Mouse (Mus musculus) heart, postnatal 36 days (tissue): ENCODE results near the gene Fbxl17. TPM values are rescaled to one million over a fixed set of nuclear protein-coding genes. Genes with fewer than 3 reads are reported as not detected.
A peak's percentile ranks its signal among the peaks of the same experiment; 100 is the strongest.

Experiments
- DNase-seq, 2 experiments: peaks; one replicate each; pipeline ENCODE4 v3.0.0; 2021 to 2022
- intact Hi-C: fragments of 180-260 bp; cut with DNase I; formaldehyde crosslinking; loops from one replicate; pipeline ENCODE4 v1.15.1; 2025
- total RNA-seq, 2 experiments: library from RNA; stranded (reverse); gene quantifications; 2 replicates each; pipeline ENCODE4 v1.2.3; 2021

Gene Fbxl17
- total RNA-seq, 2 experiments from 2014 or later: 22.8 to 27.0 TPM

- intact Hi-C loops: no loop called here
- DNase-seq: no peak
These were observed 148.8 kb downstream of the Fbxl17 start for GRCm38 (mm10) chr17:63350876-63351509.

- no peak for DNase-seq
- intact Hi-C loops: loop anchor here (5.0 kb wide), 1 partner anchor 43 kb away; no protein-coding TSS in a partner anchor
These were observed 155.7 kb downstream of the Fbxl17 start for GRCm38 (mm10) chr17:63344101-63344500.

DNA sequence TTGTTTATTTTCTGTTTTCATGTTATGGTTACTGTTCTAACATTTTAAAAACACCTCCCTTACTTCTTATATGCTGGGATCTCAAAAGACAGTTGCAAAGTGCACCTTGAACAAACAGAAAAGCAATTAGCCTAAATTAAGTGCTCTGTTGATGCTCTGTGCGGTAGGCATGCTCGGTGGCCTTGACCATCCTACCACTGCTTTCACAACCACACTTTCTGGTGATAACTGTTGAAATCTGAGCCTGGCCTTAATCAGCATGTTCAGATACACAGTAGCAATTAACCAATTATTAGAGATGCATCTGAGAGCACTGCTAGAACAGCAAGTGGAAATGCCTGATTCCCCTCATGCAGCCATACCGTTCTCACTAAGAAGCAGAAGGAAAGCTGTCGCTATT is 156.7 kb downstream of the Fbxl17 start:
- intact Hi-C loops: loop anchor here (5.0 kb wide), 1 partner anchor 44 kb away; no protein-coding TSS in a partner anchor
- DNase-seq: no peak

DNA sequence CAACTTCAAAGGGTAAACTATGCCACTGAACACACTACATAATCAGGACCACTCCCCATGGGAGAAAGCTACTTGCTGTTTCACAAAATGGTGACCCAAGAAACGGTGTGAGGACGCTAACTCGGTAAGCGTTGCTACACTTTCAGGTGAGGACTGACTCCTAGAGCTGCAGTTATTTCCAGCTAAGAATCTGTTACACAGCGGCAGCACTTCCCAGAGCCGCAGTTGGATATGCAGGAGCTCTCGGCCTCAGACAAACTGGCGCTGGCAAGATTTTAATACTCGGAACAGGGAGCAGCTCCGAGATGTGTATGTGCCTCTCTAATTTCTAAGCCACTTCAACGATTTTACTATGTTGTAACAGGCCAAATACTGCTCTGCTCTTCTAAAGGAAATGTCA is 157.4 kb downstream of the Fbxl17 start:
- intact Hi-C loops: loop anchor here (5.0 kb wide), 1 partner anchor 45 kb away; no protein-coding TSS in a partner anchor
- no peak for DNase-seq

DNA sequence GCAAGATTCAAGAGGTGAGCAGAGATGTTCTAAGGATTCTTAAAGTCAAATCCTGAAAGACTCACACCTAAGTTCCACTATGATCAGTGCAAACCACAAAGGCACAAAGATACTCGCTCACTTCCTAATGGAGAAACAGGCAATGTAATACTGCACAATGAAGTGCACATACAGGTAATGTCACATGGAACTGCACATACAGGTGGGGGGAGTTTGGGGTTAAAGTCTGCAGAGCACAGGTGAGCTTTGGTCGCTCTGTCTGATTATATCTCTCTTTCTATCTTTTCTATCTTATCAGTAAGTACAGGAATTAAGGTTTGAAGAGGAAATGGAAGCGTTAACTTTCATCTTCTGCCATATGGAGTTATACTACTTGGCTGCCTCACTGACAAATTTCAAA is 158.6 kb downstream of the Fbxl17 start:
- intact Hi-C loops: loop anchor here (5.0 kb wide), 1 partner anchor 46 kb away; no protein-coding TSS in a partner anchor
- DNase-seq: no peak

- no peak for DNase-seq
- intact Hi-C loops: no loop called here
These were observed 170.9 kb downstream of the Fbxl17 start for GRCm38 (mm10) chr17:63328888-63329287.

GRCm38 (mm10) chr17:63326227-63326626 is 173.6 kb downstream of the Fbxl17 start:
- intact Hi-C loops: no loop called here

GRCm38 (mm10) chr17:63324672-63325071 is 175.1 kb downstream of the Fbxl17 start:
- no peak for DNase-seq
- intact Hi-C loops: loop anchor here (1.0 kb wide), 1 partner anchor 90 kb away; no protein-coding TSS in a partner anchor

More at GRCm38 (mm10) chr17:63326227-63326626, 173.6 kb downstream of the Fbxl17 start:
- DNase-seq: no peak

GRCm38 (mm10) chr17:63324039-63324438 is 175.8 kb downstream of the Fbxl17 start:
- DNase-seq: peak; percentile 78 to 80
- intact Hi-C loops: loop anchor here (1.0 kb wide), 1 partner anchor 90 kb away; no protein-coding TSS in a partner anchor

- DNase-seq: no peak
- intact Hi-C loops: loop anchor here (1.0 kb wide), 1 partner anchor 145 kb away; no protein-coding TSS in a partner anchor
These were observed 177.0 kb downstream of the Fbxl17 start for GRCm38 (mm10) chr17:63322846-63323245.

GRCm38 (mm10) chr17:63321290-63321689 is 178.5 kb downstream of the Fbxl17 start:
- intact Hi-C loops: no loop called here
- no peak for DNase-seq

- intact Hi-C loops: no loop called here
- DNase-seq: peak in 1 of 2 experiments; percentile 37
These were observed 182.3 kb downstream of the Fbxl17 start for GRCm38 (mm10) chr17:63317518-63317917.

GRCm38 (mm10) chr17:63315646-63316480 is 184.0 kb downstream of the Fbxl17 start:
- no peak for DNase-seq
- intact Hi-C loops: no loop called here

DNA sequence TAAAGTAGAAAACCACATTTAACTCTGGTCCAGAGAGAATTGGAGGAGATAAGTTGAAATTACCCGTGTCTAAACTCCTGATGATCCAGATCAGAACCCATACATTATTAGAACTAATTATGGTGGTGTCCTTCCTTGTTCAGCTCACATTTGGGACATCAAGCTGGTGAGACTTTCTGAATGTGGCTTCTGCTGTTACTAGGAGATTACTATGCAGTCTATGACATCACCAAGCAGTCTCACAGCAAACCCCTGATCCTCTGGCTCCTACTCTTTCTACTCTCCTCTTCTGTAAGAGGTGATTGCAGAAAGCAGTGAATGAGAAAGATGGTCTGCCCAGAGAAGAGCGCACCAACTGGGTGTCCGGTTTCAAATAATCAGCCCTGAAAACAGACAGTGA is 187.0 kb downstream of the Fbxl17 start:
- intact Hi-C loops: no loop called here
- DNase-seq: no peak

DNA sequence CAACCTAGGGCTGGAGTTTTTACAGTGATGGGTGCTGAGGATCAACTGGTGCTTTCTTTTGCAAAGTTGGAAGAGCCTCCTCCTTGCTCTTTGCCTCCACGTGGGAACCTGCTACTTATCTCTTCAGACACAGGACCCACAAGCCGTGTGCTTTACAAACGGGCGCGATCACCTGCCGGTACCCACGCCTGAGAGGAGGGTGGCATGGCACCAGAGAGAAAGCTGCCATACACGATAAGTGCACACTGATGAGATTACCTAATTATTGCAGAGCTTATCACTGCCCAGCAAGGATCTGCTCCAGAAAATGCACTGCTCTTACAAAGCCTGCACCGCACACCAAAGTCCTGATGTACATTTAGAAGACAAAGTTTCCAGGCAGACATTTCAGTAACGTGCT is 187.5 kb downstream of the Fbxl17 start:
- no peak for DNase-seq
- intact Hi-C loops: no loop called here

GRCm38 (mm10) chr17:63311613-63312012 is 188.2 kb downstream of the Fbxl17 start:
- intact Hi-C loops: no loop called here
- DNase-seq: no peak

GRCm38 (mm10) chr17:63310021-63310420 is 189.8 kb downstream of the Fbxl17 start:
- DNase-seq: no peak
- intact Hi-C loops: no loop called here

DNA sequence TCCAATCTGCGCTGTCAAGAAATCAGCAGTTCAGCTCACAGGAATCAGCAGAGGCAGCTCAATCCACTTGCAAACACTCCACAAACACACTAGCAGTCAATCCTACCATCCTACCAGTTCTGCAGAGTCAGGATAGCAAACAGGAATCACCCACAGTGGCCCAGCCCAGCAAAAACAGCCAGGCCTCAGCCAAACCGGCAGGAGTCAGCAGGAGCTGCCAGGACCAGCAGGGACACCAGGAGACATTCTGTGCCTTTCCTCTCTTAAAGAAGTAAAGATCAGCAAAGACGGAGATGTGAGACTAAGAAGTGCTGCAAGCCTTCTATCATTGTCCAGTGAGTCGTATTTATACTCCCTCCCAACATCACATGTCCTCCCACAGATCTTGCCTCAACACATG is 196.0 kb downstream of the Fbxl17 start:
- intact Hi-C loops: no loop called here
- DNase-seq: peak in 1 of 2 experiments; percentile 19

DNA sequence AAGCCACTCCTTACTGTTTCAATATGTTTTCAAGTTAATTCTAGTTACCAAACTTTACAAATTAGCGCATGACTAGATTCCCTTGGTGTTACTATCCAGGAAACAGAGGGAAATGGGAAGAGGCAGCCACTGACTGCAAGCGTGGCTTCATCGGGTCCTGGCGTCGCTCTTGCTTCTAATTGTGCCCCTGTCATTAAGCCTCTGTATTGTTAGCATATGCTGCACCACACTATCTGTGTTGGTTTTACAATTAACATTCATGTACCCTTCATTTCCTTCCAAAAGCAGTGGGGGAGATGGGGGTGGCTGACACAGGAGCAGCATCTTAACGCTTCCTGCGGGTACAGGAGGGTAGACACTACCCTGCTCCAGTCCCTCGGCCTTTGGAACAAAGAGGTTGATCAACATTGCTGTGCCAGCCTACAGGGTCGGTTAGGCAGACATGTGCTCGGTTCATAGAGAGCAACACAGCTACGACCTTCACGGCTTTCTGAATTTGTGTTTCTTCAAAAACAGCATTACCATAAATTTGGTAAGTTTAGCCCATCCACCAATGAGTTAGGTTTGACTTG is 197.9 kb downstream of the Fbxl17 start:
- intact Hi-C loops: no loop called here
- DNase-seq: no peak

DNA sequence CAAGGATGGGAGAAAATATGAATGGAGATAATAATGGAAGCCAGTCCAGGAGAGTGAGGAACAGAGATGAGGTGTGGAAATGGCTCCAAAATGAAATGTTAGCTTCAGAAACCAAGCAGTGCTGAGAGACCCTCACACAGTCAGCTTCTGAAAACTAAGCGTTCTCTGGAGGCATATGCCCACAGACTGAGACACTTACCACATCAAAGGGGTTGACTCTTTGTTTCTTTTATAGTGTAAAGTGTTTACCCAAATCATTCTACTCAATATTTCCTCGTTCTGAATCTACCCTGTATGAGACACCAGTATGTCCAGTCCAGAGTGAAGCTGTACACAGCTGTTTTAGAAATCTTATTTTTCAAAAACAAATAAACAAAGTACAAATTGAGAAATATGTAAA is 204.3 kb downstream of the Fbxl17 start:
- intact Hi-C loops: no loop called here
- DNase-seq: no peak

- DNase-seq: no peak
These were observed 204.9 kb downstream of the Fbxl17 start for GRCm38 (mm10) chr17:63294961-63295360.

More at GRCm38 (mm10) chr17:63294961-63295360, 204.9 kb downstream of the Fbxl17 start:
- intact Hi-C loops: no loop called here
